In the genomic region with DNA sequence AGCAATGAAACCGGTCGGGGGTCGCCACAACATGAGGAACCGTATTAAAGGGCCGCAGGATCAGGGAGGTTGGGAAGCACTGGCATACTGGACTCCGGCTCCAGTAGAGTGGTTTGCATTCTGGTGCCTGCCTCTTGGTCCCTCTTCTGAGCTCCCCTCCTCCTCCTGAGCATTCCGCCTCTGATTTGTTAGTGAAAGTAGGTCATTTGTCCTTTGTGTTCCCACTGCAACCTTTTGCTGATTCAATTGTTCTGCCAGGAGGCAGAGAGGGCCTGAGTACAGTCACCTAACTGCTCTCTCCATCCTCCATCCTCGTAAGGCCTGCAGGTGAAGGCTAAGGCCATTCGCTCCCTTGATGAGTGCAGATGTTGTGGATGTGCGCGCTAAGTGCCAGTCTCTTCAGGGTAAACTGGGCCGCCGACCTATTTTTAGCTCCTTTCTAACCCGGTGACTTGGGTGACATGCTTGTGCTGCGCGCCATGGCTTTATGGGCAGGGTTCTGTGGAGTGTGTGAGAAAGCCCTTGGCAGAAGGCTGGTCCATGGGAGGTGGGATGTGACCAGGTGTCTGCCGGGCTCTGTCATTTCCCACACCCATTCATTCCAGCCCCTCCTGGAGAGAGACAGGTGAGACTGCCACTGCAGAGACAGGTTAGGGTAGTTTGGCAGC, we compare ENCODE assay signal across 10 mouse cellular contexts. TPM values are rescaled to one million over a fixed set of nuclear protein-coding genes. Genes with fewer than 3 reads are reported as not detected.
DNase-seq lines count a peak whose midpoint lies in the region; ATAC-seq and TF ChIP-seq lines count a peak whose summit lies in the region.
"Had no signal": no experiment of that assay in that cellular context is flagged by ENCODE, and none has a peak within 500 bp of the region (broad histone marks: within the 10 kb centered on the region; RNA-seq: fewer than 3 reads in every experiment).

No protein-coding gene starts in this region.

- no peak for ATAC-seq in heart, embryonic 13.5 days (ENCODE audit: extremely low read depth, insufficient number of reproducible peaks, low FRiP score, low TSS enrichment)
- no peak for ATAC-seq in heart, embryonic 14.5 days (ENCODE audit: insufficient number of reproducible peaks, insufficient read depth, low FRiP score, low read depth)
- no peak for ATAC-seq in lung, postnatal 0 days

- 64% methylated on average over 17 of the region's 17 CpGs for WGBS in heart, embryonic 13.5 days
- 54% methylated on average over 17 of the region's 17 CpGs for WGBS in heart, embryonic 14.5 days
- 70% methylated on average over 17 of the region's 17 CpGs for WGBS in lung, postnatal 0 days

- H3K9me3 ChIP-seq in heart, embryonic 13.5 days: no peaks in the 10 kb centered on the region
- no peaks in the 10 kb centered on the region for H3K9me3 ChIP-seq in ES-Bruce4 (replicated peaks; ENCODE audit: control insufficient read depth, insufficient read depth, low read length, poor library complexity, severe bottlenecking)
- no peaks in the 10 kb centered on the region for H3K9me3 ChIP-seq in heart, embryonic 14.5 days (ENCODE audit: control insufficient read depth, low read length)
- no peaks in the 10 kb centered on the region for H3K9me3 ChIP-seq in lung, postnatal 0 days (ENCODE audit: low read length)
- H3K9me3 ChIP-seq: G1E had no signal

- DNase-seq in heart, adult 8-10 months (ENCODE audit: low spot score): no peak
- DNase-seq in lung, postnatal 0 days (ENCODE audit: low spot score): no peak
- DNase-seq in spleen, postnatal 36 days (ENCODE audit: low spot score in 2 of 2): no peak
- DNase-seq: layer of hippocampus, adult 9-11 months had no signal

- TF ChIP-seq EP300 in ES-Bruce4 (IDR thresholded peaks at IDR 0.05; ENCODE audit: insufficient read depth, low read depth, low read length): 0 out of 2 replicates have a peak, but pooled peaks have one; percentile 3
- no peak for TF ChIP-seq EP300 in lung, postnatal 0 days (IDR thresholded peaks at IDR 0.05)

- no peak for TF ChIP-seq POLR2A in ES-Bruce4 (IDR thresholded peaks at IDR 0.05; ENCODE audit: insufficient read depth, low read length)

- H3K4me2 ChIP-seq in heart, embryonic 13.5 days: peak overlapping the region; percentile 44
- H3K4me2 ChIP-seq in heart, embryonic 14.5 days (ENCODE audit: low read length): peak overlapping the region; percentile 46
- H3K4me2 ChIP-seq in lung, postnatal 0 days (replicated peaks; ENCODE audit: low read depth, low read length): no peak overlapping the region
- H3K4me2 ChIP-seq: liver, embryonic 11.5 days had no signal

- no peaks in the 10 kb centered on the region for H3K27me3 ChIP-seq in heart, embryonic 13.5 days (replicated peaks)
- no peaks in the 10 kb centered on the region for H3K27me3 ChIP-seq in ES-Bruce4 (ENCODE audit: control insufficient read depth, insufficient read depth, low read length, poor library complexity, severe bottlenecking)
- no peaks in the 10 kb centered on the region for H3K27me3 ChIP-seq in heart, embryonic 14.5 days (ENCODE audit: control insufficient read depth, insufficient read depth, low read length)
- H3K27me3 ChIP-seq in lung, postnatal 0 days (replicated peaks; ENCODE audit: insufficient read depth, low read length): no peaks in the 10 kb centered on the region

- peak overlapping the region; percentile 80 for H3K27ac ChIP-seq in heart, embryonic 13.5 days (replicated peaks)
- H3K27ac ChIP-seq in ES-Bruce4 (ENCODE audit: insufficient read depth, low read length): no peak overlapping the region
- H3K27ac ChIP-seq in brown adipose tissue, adult 24 weeks (replicated peaks; ENCODE audit: low read depth, low read length): 0 out of 2 replicates have a peak overlapping the region, but pooled peaks have one; percentile 4
- H3K27ac ChIP-seq in heart, embryonic 14.5 days (replicated peaks in 1 of 2; ENCODE audit: control insufficient read depth in 1 of 2, insufficient read depth in 1 of 2, low read depth in 2 of 2, low read length in 2 of 2): peak overlapping the region; percentile 65 to 77
- no peak overlapping the region for H3K27ac ChIP-seq in lung, postnatal 0 days (ENCODE audit: low read length)

- H3K36me3 ChIP-seq in heart, embryonic 13.5 days: peaks cover 15% of the 10 kb centered on the region; the same call in 1 of the 2 replicates
- H3K36me3 ChIP-seq in ES-Bruce4 (ENCODE audit: control insufficient read depth, insufficient read depth, low read length, poor library complexity, severe bottlenecking): no peaks in the 10 kb centered on the region
- H3K36me3 ChIP-seq in heart, embryonic 14.5 days (ENCODE audit: control insufficient read depth, insufficient read depth, low read length): peaks cover 14% of the 10 kb centered on the region
- H3K36me3 ChIP-seq in lung, postnatal 0 days (ENCODE audit: insufficient read depth, low read length): peaks cover 12% of the 10 kb centered on the region; the same call in 1 of the 2 replicates

- peak overlapping the region; percentile 51 for H3K9ac ChIP-seq in heart, embryonic 13.5 days
- H3K9ac ChIP-seq in ES-Bruce4 (ENCODE audit: low read depth, poor library complexity, severe bottlenecking): no peak overlapping the region
- H3K9ac ChIP-seq in heart, embryonic 14.5 days (ENCODE audit: low read length): peak overlapping the region; percentile 35; the same call in 1 of the 2 replicates
- no peak overlapping the region for H3K9ac ChIP-seq in lung, postnatal 0 days (replicated peaks; ENCODE audit: low read depth)

- H3K4me3 ChIP-seq in heart, embryonic 13.5 days: no peak overlapping the region
- no peak overlapping the region for H3K4me3 ChIP-seq in ES-Bruce4 (ENCODE audit: low read depth, low read length)
- no peak overlapping the region for H3K4me3 ChIP-seq in brown adipose tissue, adult 24 weeks (ENCODE audit: insufficient read depth, low read depth, low read length)
- H3K4me3 ChIP-seq in heart, embryonic 14.5 days (ENCODE audit: control insufficient read depth in 1 of 2, insufficient read depth in 1 of 2, low read depth in 1 of 2, low read length in 2 of 2): no peak overlapping the region
- H3K4me3 ChIP-seq in lung, postnatal 0 days (ENCODE audit: low read depth, low read length): no peak overlapping the region

- peaks cover 99% of the 10 kb centered on the region for H3K4me1 ChIP-seq in heart, embryonic 13.5 days
- H3K4me1 ChIP-seq in ES-Bruce4 (ENCODE audit: control insufficient read depth, insufficient read depth, low read length): peaks cover 17% of the 10 kb centered on the region
- peaks cover 65% of the 10 kb centered on the region for H3K4me1 ChIP-seq in brown adipose tissue, adult 24 weeks (ENCODE audit: control insufficient read depth, insufficient read depth, insufficient read length, low read length)
- peaks cover 79 to 94% of the 10 kb centered on the region in 2 experiments for H3K4me1 ChIP-seq in heart, embryonic 14.5 days (ENCODE audit: control insufficient read depth in 2 of 2, insufficient read depth in 2 of 2, low read length in 2 of 2)
- peaks cover 31% of the 10 kb centered on the region for H3K4me1 ChIP-seq in lung, postnatal 0 days (ENCODE audit: insufficient read depth, low read depth, low read length)

- no peak for TF ChIP-seq CTCF in ES-Bruce4 (IDR thresholded peaks at IDR 0.05; ENCODE audit: low read depth, low read length)
- no peak for TF ChIP-seq CTCF in lung, postnatal 0 days (IDR thresholded peaks at IDR 0.05)

RNA-seq across cellular contexts. Expression of gene Sec14l1, which starts 8.6 kb away (rescaled TPM):
- 44.5 and 45.3 TPM in 2 replicates for polyA plus RNA-seq in heart, embryonic 13.5 days (2015; fragmentation: Nextera tagmentation; extraction: Ambion mirVana)
- 10 to 100 TPM; 61.1 to 74.3 (median 69.2) TPM for total RNA-seq in heart, adult 8-10 months (2022)
- polyA plus RNA-seq in ES-Bruce4 (2011; ENCODE audit: insufficient read depth, insufficient read length, low read depth, missing spikeins): 77.5 and 77.7 TPM in 2 replicates
- polyA plus RNA-seq in brown adipose tissue, adult 24 weeks (2012; ENCODE audit: insufficient read depth, insufficient read length, missing spikeins): 35.4 and 37.4 TPM in 2 replicates
- 33.2 and 34.2 TPM in 2 replicates for polyA plus RNA-seq in heart, embryonic 14.5 days (2014; fragmentation: Nextera tagmentation; extraction: Ambion mirVana)
- polyA plus RNA-seq in lung, postnatal 0 days (2015; fragmentation: Nextera tagmentation; extraction: Ambion mirVana): 62.2 and 62.4 TPM in 2 replicates

Comparison
In these comparisons a context has a peak if more than half of its experiments do, and no peak if none do; other contexts are left out.
1. H3K27ac ChIP-seq: peak in heart, embryonic 13.5 days (single experiment), brown adipose tissue, adult 24 weeks (single experiment) and heart, embryonic 14.5 days (2 of 2); none in ES-Bruce4 (single experiment) and lung, postnatal 0 days (single experiment).
2. H3K9ac ChIP-seq: peak in heart, embryonic 13.5 days (single experiment) and heart, embryonic 14.5 days (single experiment); none in ES-Bruce4 (single experiment) and lung, postnatal 0 days (single experiment).